Mouse (Mus musculus) liver, adult 2 months (tissue): Measurements from ENCODE around the gene Enpp5.

Source experiments
- CTCF ChIP-seq: fragments of 200-500 bp; IDR thresholded peaks from 2 replicates; pipeline ENCODE4 v1.5.1; 2011; ENCODE audit warnings: low read depth, low read length, control low read depth
- POLR2A ChIP-seq: fragments of 200-500 bp; IDR thresholded peaks from 2 replicates; pipeline ENCODE4 v1.6.1; 2011; ENCODE audit warnings: low read length, control low read depth; ENCODE audit not compliant: insufficient read depth; ENCODE audit errors: extremely low read depth

DNA sequence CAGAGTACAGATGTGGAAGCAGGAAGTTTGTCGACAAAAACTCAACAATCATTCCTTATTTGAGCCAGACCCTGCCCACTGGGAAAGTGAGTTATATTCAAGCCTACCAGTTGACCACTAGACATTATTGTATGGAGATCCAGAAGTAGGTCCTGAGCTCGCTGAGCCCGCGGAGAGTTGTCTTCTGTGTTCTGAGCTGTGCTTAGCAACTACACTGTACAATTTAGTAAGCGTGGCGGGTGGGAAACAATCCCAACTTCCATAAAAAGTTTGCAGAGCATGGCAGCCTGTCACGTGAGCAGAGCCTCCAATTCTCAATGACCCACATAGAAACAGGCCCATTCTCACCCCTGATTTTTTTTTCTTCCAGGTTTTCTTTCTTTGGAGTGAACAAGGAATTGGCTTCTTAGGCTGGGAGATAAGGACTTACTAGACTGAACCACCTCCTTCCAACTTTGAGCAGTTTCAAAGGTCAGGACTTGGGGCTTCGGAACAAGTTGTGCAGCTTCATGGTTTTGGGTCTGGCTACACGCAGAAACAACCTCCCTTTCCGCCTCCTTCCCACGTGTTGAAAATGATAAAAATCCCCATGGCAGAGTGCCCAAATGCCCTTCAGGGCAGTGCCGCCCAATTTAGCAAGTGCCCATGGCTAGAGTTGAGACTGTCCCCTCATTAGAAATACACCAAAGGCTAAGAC is 1.3 kb upstream of the Enpp5 start:
- TF ChIP-seq POLR2A (no peak), CTCF (no peak)
